Mouse (Mus musculus) MEL (cell line): ENCODE measurements around the gene Vsig1. TPM values are rescaled to one million over a fixed set of nuclear protein-coding genes. Genes with fewer than 3 reads are reported as not detected.

Source experiments
- DNase-seq: peaks from one replicate; pipeline ENCODE4 v3.0.0; 2011; ENCODE audit warnings: low read depth, low spot score
- H3K27ac ChIP-seq: 2 replicates; pipeline ENCODE4 v1.5.1; 2012; ENCODE audit warnings: low read depth, mild to moderate bottlenecking, control low read depth, low read length, moderate library complexity; ENCODE audit not compliant: control insufficient read depth
- H3K27me3 ChIP-seq, 2 experiments: fragments of 150-350 bp in 1 of 2; sonication (generic) in 1 of 2; 2 replicates each; pipeline ENCODE4 v1.6.1; 2012; ENCODE audit warnings: low read length in 2 of 2, mild to moderate bottlenecking in 2 of 2, improper control_type of control experiment in 1 of 2, moderate library complexity in 1 of 2; ENCODE audit not compliant: insufficient read depth in 2 of 2, control insufficient read depth in 1 of 2
- H3K36me3 ChIP-seq, 2 experiments: 2 replicates each; pipeline ENCODE4 v1.6.1; 2012 to 2014; ENCODE audit warnings: low read length in 2 of 2, improper control_type of control experiment in 1 of 2, inconsistent platforms in 1 of 2, mild to moderate bottlenecking in 1 of 2; ENCODE audit not compliant: insufficient read depth in 2 of 2, control insufficient read depth in 1 of 2
- H3K4me1 ChIP-seq, 2 experiments: fragments of 150-350 bp in 1 of 2; sonication (generic) in 1 of 2; 2 replicates each; pipeline ENCODE4 v1.6.1; 2012; ENCODE audit warnings: low read length in 2 of 2, improper control_type of control experiment in 1 of 2, mild to moderate bottlenecking in 1 of 2; ENCODE audit not compliant: insufficient read depth in 2 of 2, control insufficient read depth in 1 of 2
- H3K4me3 ChIP-seq, 2 experiments: fragments of 150-350 bp in 1 of 2; sonication (generic) in 1 of 2; 2 replicates each; pipeline ENCODE4 v1.5.1; 2012; ENCODE audit warnings: low read depth in 2 of 2, low read length in 2 of 2, mild to moderate bottlenecking in 2 of 2, moderate library complexity in 2 of 2, control low read depth in 1 of 2, improper control_type of control experiment in 1 of 2; ENCODE audit not compliant: control insufficient read depth in 1 of 2, insufficient read depth in 1 of 2
- H3K79me2 ChIP-seq: 2 replicates; pipeline ENCODE4 v1.6.1; 2012; ENCODE audit warnings: mild to moderate bottlenecking, low read length, moderate library complexity; ENCODE audit not compliant: control insufficient read depth, poor library complexity, insufficient read depth
- H3K9ac ChIP-seq: 2 replicates; pipeline ENCODE4 v1.6.1; 2012; ENCODE audit warnings: low read depth, mild to moderate bottlenecking, control low read depth, low read length, moderate library complexity; ENCODE audit not compliant: control insufficient read depth, poor library complexity, severe bottlenecking
- H3K9me3 ChIP-seq: fragments of 150-350 bp; sonication (generic); replicated peaks from 2 replicates; pipeline ENCODE4 v1.6.1; 2012; ENCODE audit warnings: mild to moderate bottlenecking, low read length, improper control_type of control experiment, moderate library complexity; ENCODE audit not compliant: insufficient read depth
- CHD2 ChIP-seq: IDR thresholded peaks from 2 replicates; pipeline ENCODE4 v1.6.1; 2011; ENCODE audit warnings: low read length, improper control_type of control experiment
- ELF1 ChIP-seq: IDR thresholded peaks from 2 replicates; pipeline ENCODE4 v1.6.1; 2014; ENCODE audit warnings: low read depth, mild to moderate bottlenecking, inconsistent platforms, low read length, improper control_type of control experiment, moderate library complexity
- EP300 ChIP-seq, 2 experiments: IDR thresholded peaks; 2 replicates each; pipeline ENCODE4 v1.6.1; 2011; ENCODE audit warnings: improper control_type of control experiment in 2 of 2, low read length in 2 of 2, low read depth in 1 of 2, mild to moderate bottlenecking in 1 of 2
- ETS1 ChIP-seq: IDR thresholded peaks from 2 replicates; pipeline ENCODE4 v1.6.1; 2012; ENCODE audit warnings: low read depth, mild to moderate bottlenecking, inconsistent platforms, low read length, improper control_type of control experiment, moderate library complexity
- GABPA ChIP-seq: IDR thresholded peaks from 2 replicates; pipeline ENCODE4 v1.6.1; 2012; ENCODE audit warnings: low read depth, mild to moderate bottlenecking, inconsistent platforms, low read length, improper control_type of control experiment, moderate library complexity
- GATA1 ChIP-seq: IDR thresholded peaks from 2 replicates; pipeline ENCODE4 v1.6.1; 2011; ENCODE audit warnings: low read depth, low read length, improper control_type of control experiment
- HCFC1 ChIP-seq: IDR thresholded peaks from 2 replicates; pipeline ENCODE4 v1.6.1; 2012; ENCODE audit warnings: low read depth, mild to moderate bottlenecking, inconsistent platforms, low read length, improper control_type of control experiment, moderate library complexity
- JUND ChIP-seq: IDR thresholded peaks from 2 replicates; pipeline ENCODE4 v1.6.1; 2011; ENCODE audit warnings: low read depth, mild to moderate bottlenecking, improper control_type of control experiment, low read length
- MAFK ChIP-seq: IDR thresholded peaks from 2 replicates; pipeline ENCODE4 v1.6.1; 2011; ENCODE audit warnings: low read depth, mild to moderate bottlenecking, low read length, improper control_type of control experiment, borderline replicate concordance
- MAX ChIP-seq: IDR thresholded peaks from 2 replicates; pipeline ENCODE4 v1.6.1; 2011; ENCODE audit warnings: low read length, improper control_type of control experiment
- MAZ ChIP-seq: IDR thresholded peaks from 2 replicates; pipeline ENCODE4 v1.6.1; 2012; ENCODE audit warnings: low read depth, mild to moderate bottlenecking, inconsistent platforms, low read length, improper control_type of control experiment
- MEF2A ChIP-seq: IDR thresholded peaks from 2 replicates; pipeline ENCODE4 v1.6.1; 2014; ENCODE audit warnings: low read depth, mild to moderate bottlenecking, inconsistent platforms, low read length, improper control_type of control experiment; ENCODE audit not compliant: poor library complexity, insufficient replicate concordance, severe bottlenecking; ENCODE audit errors: extremely low read depth
- MXI1 ChIP-seq: IDR thresholded peaks from 2 replicates; pipeline ENCODE4 v1.6.1; 2011; ENCODE audit warnings: mild to moderate bottlenecking, low read depth, low read length, improper control_type of control experiment
- MYB ChIP-seq: IDR thresholded peaks from 2 replicates; pipeline ENCODE4 v1.6.1; 2011; ENCODE audit warnings: mild to moderate bottlenecking, low read depth, low read length, improper control_type of control experiment
- MYC ChIP-seq: IDR thresholded peaks from 2 replicates; pipeline ENCODE4 v1.6.1; 2011; ENCODE audit warnings: low read depth, mild to moderate bottlenecking, low read length, improper control_type of control experiment, moderate library complexity
- NELFE ChIP-seq: IDR thresholded peaks from 2 replicates; pipeline ENCODE4 v1.6.1; 2011; ENCODE audit warnings: low read depth, low read length, improper control_type of control experiment
- NRF1 ChIP-seq: IDR thresholded peaks from 2 replicates; pipeline ENCODE4 v1.6.1; 2014; ENCODE audit warnings: low read depth, mild to moderate bottlenecking, inconsistent platforms, low read length, improper control_type of control experiment, moderate library complexity; ENCODE audit not compliant: poor library complexity, insufficient read depth, severe bottlenecking
- POLR2AphosphoS5 ChIP-seq: IDR thresholded peaks from 2 replicates; pipeline ENCODE4 v1.6.1; 2012; ENCODE audit warnings: low read depth, borderline replicate concordance, mild to moderate bottlenecking, inconsistent platforms, low read length, moderate library complexity, mixed read lengths
- SIN3A ChIP-seq: IDR thresholded peaks from 2 replicates; pipeline ENCODE4 v1.6.1; 2012; ENCODE audit warnings: low read length, improper control_type of control experiment, inconsistent platforms
- SMC3 ChIP-seq: IDR thresholded peaks from 2 replicates; pipeline ENCODE4 v1.6.1; 2011; ENCODE audit warnings: low read depth, low read length, improper control_type of control experiment
- TAL1 ChIP-seq: IDR thresholded peaks from 2 replicates; pipeline ENCODE4 v1.6.1; 2012; ENCODE audit warnings: mild to moderate bottlenecking, inconsistent platforms, low read length, moderate library complexity, mixed read lengths
- TBP ChIP-seq: IDR thresholded peaks from 2 replicates; pipeline ENCODE4 v1.8.0; 2011; ENCODE audit warnings: low read depth, low read length, improper control_type of control experiment
- TCF12 ChIP-seq: IDR thresholded peaks from 2 replicates; pipeline ENCODE4 v1.6.1; 2014; ENCODE audit warnings: low read depth, mild to moderate bottlenecking, inconsistent platforms, low read length, improper control_type of control experiment, moderate library complexity
- USF2 ChIP-seq, 2 experiments: IDR thresholded peaks; 2 replicates each; pipeline ENCODE4 v1.6.1; 2011 to 2012; ENCODE audit warnings: improper control_type of control experiment in 2 of 2, low read length in 2 of 2, borderline replicate concordance in 1 of 2, inconsistent platforms in 1 of 2, low read depth in 1 of 2, mild to moderate bottlenecking in 1 of 2; ENCODE audit not compliant: insufficient read depth in 1 of 2
- ZKSCAN1 ChIP-seq: IDR thresholded peaks from 2 replicates; pipeline ENCODE4 v1.6.1; 2012; ENCODE audit warnings: low read depth, mild to moderate bottlenecking, inconsistent platforms, low read length, improper control_type of control experiment, moderate library complexity
- ZMIZ1 ChIP-seq: IDR thresholded peaks from 2 replicates; pipeline ENCODE4 v1.6.1; 2012; ENCODE audit warnings: low read depth, mild to moderate bottlenecking, inconsistent platforms, low read length, improper control_type of control experiment, moderate library complexity
- ZNF384 ChIP-seq: IDR thresholded peaks from 2 replicates; pipeline ENCODE4 v1.6.1; 2012; ENCODE audit warnings: low read depth, mild to moderate bottlenecking, inconsistent platforms, low read length, improper control_type of control experiment
- polyA plus RNA-seq, 2 experiments: library from polyadenylated mRNA; stranded (reverse) in 1 of 2; unstranded in 1 of 2; fragments of >175 nt in 1 of 2; fragments of >200 nt in 1 of 2; gene quantifications; 2 replicates each; pipeline versions ENCODE4 v1.2.1 to v1.2.4; 2012; ENCODE audit warnings: low replicate concordance in 2 of 2, low read depth in 1 of 2; ENCODE audit not compliant: insufficient read length in 2 of 2, insufficient read depth in 1 of 2, missing spikeins in 1 of 2
- total RNA-seq: library from RNA; depleted of rRNA; stranded (reverse); fragments of 300-350 nt; gene quantifications from 2 replicates; pipeline ENCODE4 v1.2.3, GENCODE M21; 2012

Vsig1 gene
- total and polyA plus RNA-seq, 3 experiments = not detected

DNA sequence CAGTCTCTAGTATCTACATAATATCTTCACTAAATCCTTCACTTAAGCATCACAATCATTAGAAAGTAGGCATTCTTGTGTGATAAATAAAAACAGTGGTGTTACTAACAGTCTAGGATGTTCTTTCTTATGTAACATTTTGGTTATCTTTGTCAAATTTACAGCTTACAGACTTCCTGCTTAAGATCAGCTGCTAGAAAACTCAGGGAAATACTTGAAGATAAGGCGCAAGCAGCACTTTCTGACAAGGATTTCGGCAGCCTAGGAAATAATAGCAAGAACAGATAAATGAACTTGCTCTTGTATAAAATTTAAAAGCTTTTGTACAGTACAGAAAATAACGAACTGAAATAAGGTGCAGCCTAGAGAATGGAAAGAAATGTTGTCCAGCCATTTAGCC is 25.9 kb downstream of the Vsig1 start (continued):
- TF ChIP-seq POLR2AphosphoS5 (no peak), MYC (no peak), SMC3 (no peak), NELFE (no peak), GABPA (no peak), ETS1 (peak; percentile 98), SIN3A (peak; percentile 72), USF2 (IDR thresholded peaks at IDR 0.05; ENCODE audit: borderline replicate concordance in 1 of 2, insufficient read depth in 1 of 2, low read depth in 1 of 2, low read length in 2 of 2) (no peak), MAFK (no peak), MEF2A (no peak)

DNA sequence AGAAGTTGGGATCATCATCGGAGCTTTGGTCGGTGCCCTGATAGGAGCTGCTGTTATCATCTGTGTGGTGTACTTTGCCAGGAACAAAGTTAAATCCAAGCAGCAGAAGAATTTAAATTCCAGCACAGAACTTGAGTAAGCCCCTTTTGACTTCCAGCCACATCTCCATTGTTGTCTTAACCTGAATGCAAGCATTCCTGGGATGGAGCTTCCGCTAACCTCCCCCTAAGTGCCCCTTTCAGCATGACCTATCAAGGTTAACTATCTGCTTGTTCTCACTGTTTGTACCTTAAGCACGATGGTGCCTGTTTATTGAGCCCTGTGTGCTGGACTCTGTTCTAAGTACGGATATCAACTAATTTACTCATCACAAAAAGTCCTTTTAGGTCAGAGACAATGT is 28.9 kb downstream of the Vsig1 start:
- Histone ChIP-seq H3K4me1 (peaks cover 3 to 10% of the 10 kb centered on the region in 2 experiments; a peak in 3 of 4 replicates), H3K9ac (no peak overlapping the region), H3K36me3 (peaks cover 0 to 14% of the 10 kb centered on the region in 2 experiments; a peak in 2 of 4 replicates), H3K4me3 (no peak overlapping the region), H3K27me3 (peaks cover 0 to 4% of the 10 kb centered on the region in 2 experiments; a peak in 2 of 4 replicates), H3K9me3 (no peaks in the 10 kb centered on the region), H3K79me2 (no peaks in the 10 kb centered on the region), H3K27ac (no peak overlapping the region)
- DNase-seq = no peak
- TF ChIP-seq TAL1 = no peak

DNA sequence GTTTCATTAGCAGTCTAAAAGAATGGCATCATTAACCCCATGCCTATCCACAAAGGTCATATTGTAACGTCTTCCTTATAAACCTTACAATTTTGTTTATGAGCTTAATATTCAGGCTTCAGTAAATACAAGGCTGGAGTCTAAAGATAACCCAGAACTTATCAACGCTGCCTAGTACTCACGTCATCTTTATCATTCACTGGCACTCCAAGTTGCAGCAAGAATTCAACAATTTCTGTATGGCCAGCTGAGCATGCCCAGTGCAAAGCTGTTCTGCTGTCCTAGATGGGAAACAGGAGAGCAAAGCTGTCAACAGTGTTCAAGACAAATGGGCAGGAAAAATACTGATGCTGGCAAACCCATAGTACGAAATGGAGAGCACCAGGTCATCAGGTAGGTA is 46.2 kb downstream of the Vsig1 start:
- no peaks in the 10 kb centered on the region for H3K27me3 ChIP-seq
- peaks cover 4% of the 10 kb centered on the region for H3K79me2 ChIP-seq
- H3K36me3 ChIP-seq = peaks cover 11 to 19% of the 10 kb centered on the region in 2 experiments
- H3K27ac ChIP-seq = peak overlapping the region; percentile 7; the same call in 1 of the 2 replicates
- no peak overlapping the region for H3K9ac ChIP-seq
- no peak overlapping the region for H3K4me3 ChIP-seq
- H3K4me1 ChIP-seq = peaks cover 3 to 12% of the 10 kb centered on the region in 2 experiments
- H3K9me3 ChIP-seq = no peaks in the 10 kb centered on the region
- DNase-seq = peak; percentile 58
- TF ChIP-seq NELFE (no peak), ZMIZ1 (no peak), TAL1 (peak; percentile 51), ZKSCAN1 (no peak), MAFK (no peak), NRF1 (peak; percentile 83), SIN3A (peak; percentile 34; the same call in 1 of the 2 replicates), TCF12 (peak; percentile 85), TBP (no peak), USF2 (IDR thresholded peaks at IDR 0.05; ENCODE audit: borderline replicate concordance in 1 of 2, insufficient read depth in 1 of 2, low read depth in 1 of 2, low read length in 2 of 2) (no peak), MYB (no peak), EP300 (IDR thresholded peaks at IDR 0.05; ENCODE audit: low read depth in 1 of 2, low read length in 2 of 2) (peak; percentile 67 to 79), MXI1 (no peak), POLR2AphosphoS5 (no peak), MAZ (no peak), MEF2A (no peak), CHD2 (no peak), MAX (no peak), SMC3 (no peak), MYC (no peak), ZNF384 (no peak), ELF1 (no peak), JUND (no peak), GABPA (no peak), HCFC1 (no peak), ETS1 (peak; percentile 85), GATA1 (peak; percentile 84)
